Mouse (Mus musculus): ENCODE measurements around the gene Sf3a1.
A peak's percentile ranks its signal among the peaks of the same experiment; 100 is the strongest.
"Not testable (repeated sequence)": the region's sequence is repeated elsewhere in the genome, so short reads cannot be mapped to it uniquely, and the experiment has no call there.

The Sf3a1 gene

DNA sequence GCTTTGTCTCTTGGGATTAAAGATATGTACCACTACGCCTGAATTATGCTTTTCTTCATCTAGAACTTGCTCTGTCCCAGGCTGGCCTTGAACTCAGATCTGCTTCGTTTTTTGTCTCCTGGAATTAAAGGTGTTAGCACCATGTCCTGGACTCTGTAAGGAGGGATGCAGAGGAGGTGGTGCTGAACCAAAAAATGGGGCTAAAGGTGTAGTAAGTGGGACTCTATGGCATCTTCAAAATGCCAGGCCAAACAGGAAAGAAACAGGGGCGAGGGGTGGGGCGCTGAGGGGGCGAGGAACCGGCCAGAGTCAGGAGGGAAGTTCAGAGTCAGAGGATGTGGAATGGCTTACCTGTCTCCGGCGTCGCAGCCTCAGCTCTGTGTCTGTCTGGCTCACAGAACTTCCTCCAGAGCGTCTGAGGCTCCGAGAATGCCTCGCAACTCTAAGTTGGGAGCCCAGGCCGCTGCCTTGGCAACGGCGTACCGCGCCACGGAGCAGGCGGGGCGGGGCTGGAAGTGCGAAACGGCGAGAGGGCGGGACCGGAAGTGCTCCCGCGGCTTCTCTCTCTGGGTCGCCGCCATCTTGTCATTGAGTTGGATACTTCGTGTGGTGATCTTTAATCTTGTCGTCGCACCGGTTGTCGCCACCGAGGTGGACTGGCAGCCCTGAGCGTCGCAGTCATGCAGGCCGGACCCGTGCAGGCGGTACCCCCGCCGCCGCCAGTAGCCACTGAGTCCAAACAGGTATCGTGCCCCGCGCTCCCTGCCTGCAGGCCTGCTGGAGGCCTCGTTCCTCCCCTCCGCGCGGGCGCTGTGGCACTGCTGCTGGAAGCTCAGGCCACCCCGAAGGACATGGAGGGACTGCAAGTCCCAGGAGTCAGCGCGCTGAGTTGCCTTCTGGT lies at the start of gene Sf3a1, which contains the start of gene Ccdc157:
Gene Sf3a1, plus strand, starts transcription at position 543 of the 901 bp plus-strand sequence.
Gene Ccdc157, minus strand, starts transcription at position 486 of the 901 bp plus-strand sequence.
- DNase-seq (ENCODE audit: low spot score in 2 of 2), result peak; percentile 89 to 92

- DNase-seq (ENCODE audit: low spot score in 2 of 2), result no peak
Observed at GRCm38 (mm10) chr11:4112033-4112432, 48.1 kb upstream of the Sf3a1 start.

- no peak for DNase-seq (ENCODE audit: low spot score in 2 of 2)
Observed at GRCm38 (mm10) chr11:4112861-4113260, 47.3 kb upstream of the Sf3a1 start.

DNA sequence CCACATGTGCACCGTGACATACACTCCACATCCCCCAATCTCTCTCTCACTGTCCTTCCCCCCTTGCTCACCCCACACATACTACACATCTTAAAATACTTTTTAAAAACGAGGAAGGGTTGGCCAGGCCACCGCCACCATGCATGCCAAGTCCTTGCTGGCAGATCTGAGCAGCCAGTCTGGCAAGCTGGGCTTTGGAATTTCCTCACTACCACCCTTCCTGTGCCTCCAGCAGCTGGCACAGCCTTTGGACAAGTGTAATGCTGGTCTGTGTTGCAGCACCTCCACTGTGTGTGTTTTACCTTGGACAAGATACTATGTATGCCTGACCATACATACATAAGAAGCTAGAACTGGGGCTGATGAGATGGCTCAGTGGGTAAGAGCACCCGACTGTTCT lies 46.7 kb upstream of the Sf3a1 start:
- DNase-seq (ENCODE audit: low spot score in 2 of 2), result no peak

DNA sequence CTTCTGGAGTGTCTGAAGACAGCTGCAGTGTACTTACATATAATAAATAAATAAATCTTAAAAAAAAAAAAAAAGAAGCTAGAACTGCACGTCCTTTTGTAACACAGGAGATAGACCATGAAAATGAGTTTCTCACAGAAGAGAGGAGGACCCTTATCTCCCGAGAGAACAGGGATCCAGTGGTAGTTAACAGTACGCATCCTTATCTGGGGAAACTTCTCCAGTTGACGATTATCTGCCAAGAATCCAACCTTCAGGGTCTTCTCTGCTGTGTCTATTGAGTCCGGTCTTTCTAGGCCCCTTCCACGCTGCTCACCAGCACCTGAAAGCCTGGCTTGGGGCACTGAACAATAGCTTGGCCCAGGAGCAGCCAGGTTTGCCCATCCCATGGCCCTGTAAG lies 46.2 kb upstream of the Sf3a1 start:
- DNase-seq (ENCODE audit: low spot score in 2 of 2), result no peak

- DNase-seq (ENCODE audit: low spot score in 2 of 2), result not testable (repeated sequence)
Observed at GRCm38 (mm10) chr11:4114541-4114940, 45.6 kb upstream of the Sf3a1 start.

DNA sequence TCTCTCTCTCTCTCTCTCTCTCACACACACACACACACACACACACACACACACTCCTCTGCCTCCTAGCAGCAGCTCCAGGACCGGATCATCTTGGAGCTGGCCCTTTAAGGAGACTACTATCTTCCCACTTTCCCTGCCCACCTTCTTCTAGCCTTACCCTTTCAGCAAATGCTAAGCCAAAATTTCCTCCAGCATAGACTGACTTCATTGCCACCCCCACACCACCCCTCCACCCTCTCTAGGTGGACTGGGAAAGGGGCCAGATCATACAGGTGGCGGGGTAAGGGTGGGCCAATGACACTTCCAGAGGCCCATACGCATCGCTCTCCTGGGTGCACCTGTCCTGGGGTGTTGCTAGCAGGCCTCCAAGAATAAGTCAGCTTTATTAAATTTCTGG lies 44.7 kb upstream of the Sf3a1 start:
- DNase-seq (ENCODE audit: low spot score in 2 of 2), result no peak

GRCm38 (mm10) chr11:4116458-4117141 lies 43.5 kb upstream of the Sf3a1 start:
- DNase-seq (ENCODE audit: low spot score in 2 of 2), result no peak

DNA sequence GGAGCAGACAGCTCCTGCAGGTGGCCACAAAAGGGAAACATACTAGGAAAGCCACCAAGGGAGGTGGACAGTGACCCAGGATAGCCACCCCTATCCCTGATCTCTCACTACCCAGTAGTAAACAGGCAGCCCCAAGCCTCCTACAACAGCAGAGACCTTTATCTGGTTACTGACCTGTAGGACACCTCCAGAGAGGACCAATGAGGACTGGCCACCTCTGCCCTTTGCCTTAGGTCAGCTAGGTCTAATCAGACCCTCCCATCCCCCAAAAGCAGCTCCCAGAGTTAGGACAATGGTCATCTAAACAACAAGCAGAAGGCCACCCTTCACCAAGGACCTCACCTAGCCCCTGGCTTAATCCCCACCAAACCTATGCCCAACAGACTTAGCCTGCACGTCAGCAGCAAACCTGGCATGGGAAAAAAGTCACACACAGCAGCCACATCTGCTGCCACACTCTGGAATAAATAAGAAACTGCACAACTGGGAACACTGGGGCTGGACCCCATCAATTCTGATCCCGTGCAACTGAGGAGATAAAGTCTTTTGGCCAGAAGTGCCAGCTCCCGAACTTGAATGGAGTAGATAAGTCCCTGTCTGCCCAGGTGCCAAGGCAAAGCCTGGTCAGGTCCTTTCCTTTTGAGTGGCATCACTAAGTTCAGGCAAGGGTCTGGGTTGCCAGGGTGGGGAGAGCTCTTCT lies 42.6 kb upstream of the Sf3a1 start:
- no peak for DNase-seq (ENCODE audit: low spot score in 2 of 2)

DNA sequence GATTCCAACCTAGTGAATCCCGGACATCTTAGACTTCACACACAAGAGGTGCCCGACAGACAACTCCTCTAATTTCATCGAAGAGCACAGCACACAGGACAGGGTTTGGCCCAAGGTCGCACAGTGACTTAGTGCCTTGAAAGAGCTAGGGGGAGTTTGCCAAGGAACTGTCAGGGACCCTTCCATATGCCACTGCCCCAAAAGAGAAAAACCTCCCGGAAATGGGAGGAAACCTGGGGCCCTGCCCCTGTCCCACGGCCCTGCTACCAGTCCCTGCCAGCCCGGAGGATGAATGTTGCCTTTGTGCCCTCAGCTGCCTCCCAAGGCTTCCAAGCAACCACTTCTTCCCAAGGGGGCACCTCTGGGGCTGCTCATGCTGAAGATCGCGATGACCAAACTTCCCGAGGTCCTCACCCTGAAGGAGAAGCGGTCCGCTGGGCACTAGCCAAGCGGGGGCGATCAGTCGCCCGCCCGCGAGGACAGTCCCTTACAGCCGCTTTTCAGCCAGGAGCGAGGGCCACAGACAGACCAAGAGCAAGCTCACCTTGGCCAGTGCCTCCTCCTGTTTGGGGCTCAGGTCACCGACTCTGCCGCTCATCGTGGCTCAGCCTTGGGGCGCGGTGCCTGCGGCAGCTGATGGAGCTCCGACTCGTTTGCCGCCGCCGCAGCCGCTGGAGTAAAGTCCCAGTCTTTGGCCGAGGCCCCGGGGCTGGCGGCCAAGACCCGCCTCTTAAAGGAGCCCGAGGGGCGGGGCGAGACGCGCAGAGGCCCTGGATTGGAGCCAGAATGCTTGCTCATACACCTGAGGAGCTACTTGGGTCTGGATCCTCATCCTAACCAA lies 41.8 kb upstream of the Sf3a1 start:
- DNase-seq (ENCODE audit: low spot score in 2 of 2), result peak; percentile 57 to 62

DNA sequence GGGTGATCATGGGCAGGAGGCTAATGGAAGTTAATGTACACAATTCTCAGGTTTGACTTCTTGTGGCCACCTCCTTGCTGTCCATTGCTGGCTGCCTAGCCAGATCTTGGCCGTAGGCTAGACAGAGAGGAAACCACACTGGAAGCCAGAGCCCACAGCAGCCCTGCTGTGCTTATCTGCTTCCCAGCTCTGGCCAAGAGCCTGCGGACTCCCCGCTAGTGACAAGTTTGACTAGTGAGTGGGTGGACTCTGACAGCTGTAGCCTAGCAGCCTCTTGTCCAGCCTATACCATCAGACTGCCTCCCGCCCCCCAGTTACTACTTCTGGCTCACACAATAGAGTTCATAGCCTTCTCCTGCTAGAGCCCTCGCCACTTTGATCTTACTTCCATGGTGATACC lies 40.5 kb upstream of the Sf3a1 start:
- no peak for DNase-seq (ENCODE audit: low spot score in 2 of 2)

DNA sequence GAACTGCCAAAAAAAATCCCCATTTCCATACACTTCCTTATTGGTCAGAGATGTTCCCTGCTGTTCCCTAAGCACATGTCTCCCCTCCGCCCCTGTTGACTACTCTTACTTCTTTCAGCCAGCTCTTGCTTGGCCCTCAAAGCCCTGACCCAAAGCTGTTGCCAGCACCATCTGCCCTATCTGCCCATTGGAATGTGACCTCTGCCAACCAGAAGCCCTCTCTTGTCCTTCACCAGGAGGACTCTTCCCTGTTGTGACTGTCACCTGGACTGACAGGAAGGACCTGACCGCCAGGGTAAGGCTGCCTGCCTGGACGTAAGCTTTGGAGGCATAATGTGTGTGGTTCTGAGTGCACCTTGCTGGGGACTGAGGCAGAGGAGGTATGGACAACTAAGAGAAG lies 38.5 kb upstream of the Sf3a1 start:
- DNase-seq (ENCODE audit: low spot score in 2 of 2), result no peak

DNA sequence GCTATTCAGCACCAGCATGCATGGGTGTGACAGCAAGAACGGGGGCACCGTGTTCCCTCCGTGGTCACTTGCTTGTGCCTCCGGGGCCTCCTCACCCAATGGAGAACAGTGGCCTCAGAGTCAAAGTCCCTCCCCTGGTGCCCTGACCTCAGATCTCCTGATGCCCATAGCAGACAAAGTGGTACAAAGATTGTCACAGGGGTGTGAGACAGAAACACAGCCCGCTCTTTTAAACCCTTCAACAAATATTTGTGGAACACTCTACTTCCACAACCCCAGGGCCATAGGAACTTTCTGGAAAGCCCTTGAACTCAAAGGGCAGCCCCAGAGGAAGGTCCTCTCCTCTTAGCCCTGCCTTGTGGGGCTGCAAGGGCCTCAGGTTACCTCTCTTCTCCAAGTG lies 37.9 kb upstream of the Sf3a1 start:
- DNase-seq (ENCODE audit: low spot score in 2 of 2), result no peak

GRCm38 (mm10) chr11:4122742-4123579 lies 37.2 kb upstream of the Sf3a1 start, which contains the start of gene Sec14l2:
Gene Sec14l2 (minus strand): TSS chr11:4123415.
- DNase-seq (ENCODE audit: low spot score in 2 of 2), result no peak

DNA sequence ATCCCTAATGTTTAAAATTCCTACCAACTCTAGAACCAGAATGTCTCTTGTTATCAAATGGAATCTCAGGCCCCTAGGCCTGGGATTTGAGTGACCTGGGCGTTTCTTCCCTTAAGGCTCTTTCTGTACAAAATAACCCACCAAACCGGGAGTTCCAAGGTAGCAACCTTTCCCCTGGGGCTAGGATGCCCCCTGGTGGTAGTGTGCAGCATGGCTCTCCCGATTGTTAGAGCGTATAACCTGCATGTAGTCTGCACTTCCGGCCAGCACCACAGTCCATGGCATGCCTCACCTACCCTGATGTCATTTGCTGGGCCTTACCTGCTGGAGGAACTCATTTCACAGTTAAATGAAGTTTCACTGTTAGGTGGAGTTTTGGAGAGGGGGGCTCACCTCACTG lies 36.2 kb upstream of the Sf3a1 start:
- DNase-seq (ENCODE audit: low spot score in 2 of 2), result peak in 1 of 2 experiments; percentile 50

DNA sequence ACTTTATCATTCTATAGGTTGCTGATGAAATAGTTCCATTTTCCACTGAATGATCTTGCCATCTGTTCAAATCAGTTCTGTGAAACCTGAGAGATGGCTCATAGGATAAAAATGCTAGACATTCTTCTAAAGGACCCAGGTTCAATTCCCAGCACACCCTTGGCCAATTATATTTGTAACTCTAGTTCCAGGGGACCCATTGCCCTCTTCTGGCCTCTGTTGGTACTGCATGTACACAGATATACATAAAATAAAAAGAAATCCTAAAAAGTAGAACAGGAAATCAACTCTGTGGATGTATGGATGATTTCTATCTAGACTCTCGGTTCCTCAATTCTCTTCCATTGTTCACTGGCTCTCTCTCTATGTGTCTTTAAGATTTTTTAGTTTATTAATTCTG lies 33.1 kb upstream of the Sf3a1 start:
- no peak for DNase-seq (ENCODE audit: low spot score in 2 of 2)

- not testable (repeated sequence) for DNase-seq (ENCODE audit: low spot score in 2 of 2)
Observed at GRCm38 (mm10) chr11:4128461-4128860, 31.7 kb upstream of the Sf3a1 start.

DNA sequence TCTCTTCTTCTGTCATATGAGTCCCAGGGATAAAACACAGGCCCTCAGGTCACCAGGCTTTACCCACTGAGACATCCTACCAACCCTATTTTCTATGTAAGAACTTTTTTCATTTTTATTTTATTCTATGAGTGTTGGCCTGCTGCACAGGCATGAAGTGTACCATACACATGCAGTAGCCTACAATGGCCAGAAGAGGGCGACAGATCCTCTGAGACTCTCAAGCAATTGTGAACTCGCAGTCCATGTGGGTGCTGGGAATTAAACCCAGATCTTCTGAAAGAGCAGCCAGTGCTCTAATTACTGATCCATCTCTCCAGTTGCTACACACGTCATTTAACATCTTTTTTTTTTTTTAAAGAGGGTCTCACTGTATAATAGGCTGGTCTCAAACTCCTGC lies 26.7 kb upstream of the Sf3a1 start:
- peak in 1 of 2 experiments; percentile 31 for DNase-seq (ENCODE audit: low spot score in 2 of 2)

DNA sequence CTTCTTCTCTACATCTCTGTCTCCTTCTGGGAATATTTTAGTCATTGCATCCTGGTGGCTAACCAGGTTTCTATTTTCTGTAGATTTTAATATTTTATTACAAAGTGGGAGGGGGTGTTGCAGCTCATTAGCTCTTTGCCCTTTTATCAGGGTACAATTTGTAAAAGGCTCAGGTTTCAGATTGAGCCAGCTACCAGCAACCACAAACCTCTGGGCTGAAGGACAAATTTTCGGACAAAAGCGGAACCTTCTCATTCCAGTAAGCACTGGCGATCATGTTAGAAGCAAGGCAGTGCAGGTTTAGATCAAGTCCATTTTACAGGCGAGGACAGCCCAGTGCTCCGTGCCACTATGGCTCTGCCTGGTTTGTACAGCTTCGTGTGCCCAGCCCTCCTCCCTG lies 25.8 kb upstream of the Sf3a1 start:
- no peak for DNase-seq (ENCODE audit: low spot score in 2 of 2)

All from spleen, postnatal 14 days (tissue).